Mouse (Mus musculus): ENCODE results near the gene Adam22. TPM values are rescaled to one million over a fixed set of nuclear protein-coding genes. Genes with fewer than 3 reads are reported as not detected.
"Not testable (repeated sequence)": the region's sequence is repeated elsewhere in the genome, so short reads cannot be mapped to it uniquely, and the experiment has no call there.

Gene Adam22
- polyA plus RNA-seq, 1 experiment from 2014 or later = 10.6 TPM

- no peak overlapping the region for H3K4me3 ChIP-seq
- no peaks in the 10 kb centered on the region for H3K4me1 ChIP-seq (replicated peaks)
- WGBS = 89% methylated on average over 5 of the region's 5 CpGs
- no peak overlapping the region for H3K27ac ChIP-seq
- no peaks in the 10 kb centered on the region for H3K9me3 ChIP-seq
- DNase-seq (ENCODE audit: low spot score) = no peak
- H3K27me3 ChIP-seq (ENCODE audit: insufficient read depth, poor library complexity, severe bottlenecking) = no peaks in the 10 kb centered on the region
- H3K36me3 ChIP-seq = no peaks in the 10 kb centered on the region
Measured at GRCm38 (mm10) chr5:8221630-8222029, 146.3 kb downstream of the Adam22 start.

GRCm38 (mm10) chr5:8215841-8216240 is 152.1 kb downstream of the Adam22 start:
- Histone ChIP-seq H3K27ac (no peak overlapping the region), H3K27me3 (ENCODE audit: insufficient read depth, poor library complexity, severe bottlenecking) (no peaks in the 10 kb centered on the region), H3K4me3 (no peak overlapping the region), H3K4me1 (replicated peaks) (no peaks in the 10 kb centered on the region), H3K36me3 (no peaks in the 10 kb centered on the region), H3K9me3 (no peaks in the 10 kb centered on the region)
- no peak for DNase-seq (ENCODE audit: low spot score)
- WGBS = 77% methylated on average over 1 of the region's 1 CpGs

GRCm38 (mm10) chr5:8184992-8185391 is 183.0 kb downstream of the Adam22 start:
- H3K4me3 ChIP-seq; H3K27me3 ChIP-seq (ENCODE audit: insufficient read depth, poor library complexity, severe bottlenecking); DNase-seq (ENCODE audit: low spot score); H3K4me1 ChIP-seq (replicated peaks); H3K36me3 ChIP-seq; H3K9me3 ChIP-seq; H3K27ac ChIP-seq: not testable (repeated sequence)
- 88% methylated on average over 1 of the region's 1 CpGs for WGBS

- WGBS = 89% methylated on average over 1 of the region's 1 CpGs
- H3K27me3 ChIP-seq (ENCODE audit: insufficient read depth, poor library complexity, severe bottlenecking) = no peaks in the 10 kb centered on the region
- no peak overlapping the region for H3K4me3 ChIP-seq
- no peaks in the 10 kb centered on the region for H3K9me3 ChIP-seq
- no peak for DNase-seq (ENCODE audit: low spot score)
- no peaks in the 10 kb centered on the region for H3K4me1 ChIP-seq (replicated peaks)
- no peak overlapping the region for H3K27ac ChIP-seq
- no peaks in the 10 kb centered on the region for H3K36me3 ChIP-seq
Measured at GRCm38 (mm10) chr5:8180646-8181045, 187.3 kb downstream of the Adam22 start.

GRCm38 (mm10) chr5:8178111-8178510 is 189.8 kb downstream of the Adam22 start:
- Histone ChIP-seq H3K27me3 (ENCODE audit: insufficient read depth, poor library complexity, severe bottlenecking) (no peaks in the 10 kb centered on the region), H3K36me3 (no peaks in the 10 kb centered on the region), H3K4me3 (no peak overlapping the region), H3K4me1 (replicated peaks) (no peaks in the 10 kb centered on the region), H3K27ac (no peak overlapping the region), H3K9me3 (no peaks in the 10 kb centered on the region)
- no peak for DNase-seq (ENCODE audit: low spot score)
- WGBS = 91% methylated on average over 17 of the region's 17 CpGs

- no peaks in the 10 kb centered on the region for H3K4me1 ChIP-seq (replicated peaks)
- 62% methylated on average over 4 of the region's 4 CpGs for WGBS
- H3K9me3 ChIP-seq = no peaks in the 10 kb centered on the region
- no peak for DNase-seq (ENCODE audit: low spot score)
- no peaks in the 10 kb centered on the region for H3K27me3 ChIP-seq (ENCODE audit: insufficient read depth, poor library complexity, severe bottlenecking)
- H3K36me3 ChIP-seq = no peaks in the 10 kb centered on the region
- no peak overlapping the region for H3K4me3 ChIP-seq
- no peak overlapping the region for H3K27ac ChIP-seq
Measured at GRCm38 (mm10) chr5:8164773-8165172, 203.2 kb downstream of the Adam22 start.

GRCm38 (mm10) chr5:8151645-8152044 is 216.3 kb downstream of the Adam22 start:
- DNase-seq (ENCODE audit: low spot score) = no peak
- H3K4me1 ChIP-seq (replicated peaks) = no peaks in the 10 kb centered on the region
- H3K9me3 ChIP-seq = no peaks in the 10 kb centered on the region
- H3K36me3 ChIP-seq = no peaks in the 10 kb centered on the region
- WGBS = 94% methylated on average over 1 of the region's 1 CpGs
- no peak overlapping the region for H3K4me3 ChIP-seq
- no peaks in the 10 kb centered on the region for H3K27me3 ChIP-seq (ENCODE audit: insufficient read depth, poor library complexity, severe bottlenecking)
- H3K27ac ChIP-seq = no peak overlapping the region

GRCm38 (mm10) chr5:8146146-8146545 is 221.8 kb downstream of the Adam22 start:
- Histone ChIP-seq H3K4me1 (replicated peaks) (no peaks in the 10 kb centered on the region), H3K27ac (no peak overlapping the region), H3K9me3 (no peaks in the 10 kb centered on the region), H3K36me3 (no peaks in the 10 kb centered on the region), H3K27me3 (ENCODE audit: insufficient read depth, poor library complexity, severe bottlenecking) (no peaks in the 10 kb centered on the region), H3K4me3 (no peak overlapping the region)
- 93% methylated on average over 2 of the region's 2 CpGs for WGBS
- DNase-seq (ENCODE audit: low spot score) = no peak

- H3K36me3 ChIP-seq = no peaks in the 10 kb centered on the region
- H3K27me3 ChIP-seq (ENCODE audit: insufficient read depth, poor library complexity, severe bottlenecking) = no peaks in the 10 kb centered on the region
- H3K9me3 ChIP-seq = no peaks in the 10 kb centered on the region
- H3K27ac ChIP-seq = no peak overlapping the region
- 62% methylated on average over 5 of the region's 5 CpGs for WGBS
- no peaks in the 10 kb centered on the region for H3K4me1 ChIP-seq (replicated peaks)
- H3K4me3 ChIP-seq = no peak overlapping the region
- no peak for DNase-seq (ENCODE audit: low spot score)
Measured at GRCm38 (mm10) chr5:8145473-8145872, 222.5 kb downstream of the Adam22 start.

- H3K9me3 ChIP-seq = no peaks in the 10 kb centered on the region
- no peak for DNase-seq (ENCODE audit: low spot score)
- H3K27ac ChIP-seq = no peak overlapping the region
- H3K4me3 ChIP-seq = no peak overlapping the region
- no peaks in the 10 kb centered on the region for H3K4me1 ChIP-seq (replicated peaks)
- H3K36me3 ChIP-seq = no peaks in the 10 kb centered on the region
- H3K27me3 ChIP-seq (ENCODE audit: insufficient read depth, poor library complexity, severe bottlenecking) = no peaks in the 10 kb centered on the region
- 83% methylated on average over 5 of the region's 5 CpGs for WGBS
Measured at GRCm38 (mm10) chr5:8132546-8132945, 235.4 kb downstream of the Adam22 start.

GRCm38 (mm10) chr5:8131918-8132317 is 236.0 kb downstream of the Adam22 start:
- H3K4me3 ChIP-seq = no peak overlapping the region
- no peaks in the 10 kb centered on the region for H3K9me3 ChIP-seq
- no peaks in the 10 kb centered on the region for H3K4me1 ChIP-seq (replicated peaks)
- 91% methylated on average over 8 of the region's 8 CpGs for WGBS
- H3K36me3 ChIP-seq = no peaks in the 10 kb centered on the region
- no peak overlapping the region for H3K27ac ChIP-seq
- H3K27me3 ChIP-seq (ENCODE audit: insufficient read depth, poor library complexity, severe bottlenecking) = no peaks in the 10 kb centered on the region
- no peak for DNase-seq (ENCODE audit: low spot score)

GRCm38 (mm10) chr5:8129750-8130149 is 238.2 kb downstream of the Adam22 start:
- 90% methylated on average over 2 of the region's 2 CpGs for WGBS
- DNase-seq (ENCODE audit: low spot score) = no peak

GRCm38 (mm10) chr5:8120926-8121325 is 247.0 kb downstream of the Adam22 start:
- Histone ChIP-seq H3K27ac (no peak overlapping the region), H3K4me1 (replicated peaks) (no peaks in the 10 kb centered on the region), H3K4me3 (no peak overlapping the region), H3K9me3 (no peaks in the 10 kb centered on the region), H3K36me3 (no peaks in the 10 kb centered on the region; the same call in 1 of the 2 replicates), H3K27me3 (ENCODE audit: insufficient read depth, poor library complexity, severe bottlenecking) (no peaks in the 10 kb centered on the region)
- DNase-seq (ENCODE audit: low spot score) = no peak
- 90% methylated on average over 3 of the region's 3 CpGs for WGBS

More at GRCm38 (mm10) chr5:8129750-8130149, 238.2 kb downstream of the Adam22 start:
- Histone ChIP-seq H3K27me3 (ENCODE audit: insufficient read depth, poor library complexity, severe bottlenecking) (no peaks in the 10 kb centered on the region), H3K4me3 (no peak overlapping the region), H3K27ac (no peak overlapping the region), H3K9me3 (no peaks in the 10 kb centered on the region; the same call in 1 of the 2 replicates), H3K4me1 (replicated peaks) (no peaks in the 10 kb centered on the region), H3K36me3 (no peaks in the 10 kb centered on the region)

- H3K36me3 ChIP-seq = no peaks in the 10 kb centered on the region; the same call in 1 of the 2 replicates
- no peaks in the 10 kb centered on the region for H3K9me3 ChIP-seq
- WGBS = 86% methylated on average over 2 of the region's 2 CpGs
Measured at GRCm38 (mm10) chr5:8120087-8120486, 247.9 kb downstream of the Adam22 start.

More at GRCm38 (mm10) chr5:8120087-8120486, 247.9 kb downstream of the Adam22 start:
- no peak overlapping the region for H3K4me3 ChIP-seq
- no peaks in the 10 kb centered on the region for H3K4me1 ChIP-seq (replicated peaks)
- H3K27ac ChIP-seq = no peak overlapping the region
- no peak for DNase-seq (ENCODE audit: low spot score)
- H3K27me3 ChIP-seq (ENCODE audit: insufficient read depth, poor library complexity, severe bottlenecking) = no peaks in the 10 kb centered on the region
